Mouse (Mus musculus) G1E (cell line): ENCODE measurements around the gene Glipr1l3.
"Not testable (repeated sequence)": the region's sequence is repeated elsewhere in the genome, so short reads cannot be mapped to it uniquely, and the experiment has no call there.

ENCODE experiments used
- CTCF ChIP-seq: IDR thresholded peaks from 2 replicates; pipeline ENCODE4 v1.5.1; 2012; ENCODE audit warnings: low read depth, low read length, inconsistent platforms, mixed read lengths
- GATA1 ChIP-seq: IDR thresholded peaks from 2 replicates; pipeline ENCODE4 v1.6.1; 2012; ENCODE audit warnings: borderline replicate concordance, low read length, inconsistent platforms, mixed read lengths

- TF ChIP-seq CTCF, GATA1: not testable (repeated sequence)
Observed at GRCm38 (mm10) chr10:112127682-112128230, 32.4 kb downstream of the Glipr1l3 start.
